Mouse (Mus musculus): ENCODE measurements around the gene Kdm5b.
"Not testable (repeated sequence)": the region's sequence is repeated elsewhere in the genome, so short reads cannot be mapped to it uniquely, and the experiment has no call there.

Kdm5b gene

DNA sequence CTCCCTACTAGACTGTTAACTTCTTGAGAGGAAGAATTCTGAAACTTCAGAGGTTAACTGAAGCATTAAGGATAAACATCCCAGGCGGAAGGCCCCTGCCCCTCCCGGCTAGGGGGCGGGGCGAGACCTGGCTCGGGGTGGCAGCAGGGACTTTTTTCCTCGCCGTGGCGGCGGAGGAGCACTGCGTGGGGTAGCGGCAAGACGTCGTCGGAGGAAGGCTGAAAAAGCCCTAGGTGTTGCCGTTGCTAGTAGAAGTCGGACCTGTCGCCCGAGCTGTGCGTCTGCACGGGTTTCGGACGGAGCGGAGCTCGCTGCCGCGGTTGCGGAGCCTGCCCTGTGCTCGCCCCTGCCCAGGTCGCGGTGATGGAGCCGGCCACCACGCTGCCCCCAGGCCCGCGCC is at the start of gene Kdm5b:
Gene Kdm5b (plus strand): TSS at position 196 of the 400 bp plus-strand sequence.
- DNase-seq = peak; percentile 89 to 92

GRCm38 (mm10) chr1:134512183-134512582 is 47.8 kb upstream of the Kdm5b start:
- no peak for DNase-seq

DNA sequence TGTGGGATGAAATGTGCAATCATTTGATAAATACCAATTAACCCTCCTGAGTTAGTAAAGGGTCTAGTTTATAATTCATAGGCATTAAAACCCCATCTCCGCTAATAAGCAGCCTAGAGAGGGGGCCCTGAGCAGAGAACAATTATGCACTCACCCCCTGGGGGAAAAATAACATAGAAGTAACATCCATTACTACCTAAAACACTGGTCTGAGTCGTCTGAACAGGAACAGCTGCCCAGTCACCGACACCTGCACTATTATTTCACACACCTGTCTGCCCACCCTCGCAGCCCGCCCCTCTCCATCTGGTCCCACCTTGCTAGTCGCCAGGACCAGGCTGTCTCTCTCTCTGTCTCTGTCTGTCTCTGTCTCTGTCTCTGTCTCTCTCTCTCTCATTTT is 47.4 kb upstream of the Kdm5b start:
- DNase-seq = no peak

GRCm38 (mm10) chr1:134513312-134513860 is 46.6 kb upstream of the Kdm5b start:
- DNase-seq = no peak

- no peak for DNase-seq
Measured at GRCm38 (mm10) chr1:134513876-134514590, 45.9 kb upstream of the Kdm5b start.

GRCm38 (mm10) chr1:134515891-134516290 is 44.1 kb upstream of the Kdm5b start:
- DNase-seq = no peak

GRCm38 (mm10) chr1:134516491-134517198 is 43.3 kb upstream of the Kdm5b start:
- DNase-seq = no peak

DNA sequence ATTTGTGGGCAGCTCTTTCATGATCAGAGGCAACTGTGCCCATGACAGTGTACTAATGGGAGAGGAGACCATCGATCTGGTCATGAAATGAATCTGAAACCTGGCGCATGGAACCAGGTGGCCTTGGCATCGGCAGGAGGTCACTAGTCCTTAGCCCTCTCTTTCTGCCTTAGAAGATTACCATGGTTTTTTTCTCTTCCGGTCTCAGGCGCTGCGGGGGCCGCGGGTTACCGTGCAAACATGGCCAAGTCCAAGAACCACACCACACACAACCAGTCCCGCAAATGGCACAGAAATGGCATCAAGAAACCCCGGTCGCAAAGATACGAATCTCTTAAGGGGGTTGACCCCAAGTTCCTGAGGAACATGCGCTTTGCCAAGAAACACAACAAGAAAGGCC is 42.1 kb upstream of the Kdm5b start:
- not testable (repeated sequence) for DNase-seq

DNA sequence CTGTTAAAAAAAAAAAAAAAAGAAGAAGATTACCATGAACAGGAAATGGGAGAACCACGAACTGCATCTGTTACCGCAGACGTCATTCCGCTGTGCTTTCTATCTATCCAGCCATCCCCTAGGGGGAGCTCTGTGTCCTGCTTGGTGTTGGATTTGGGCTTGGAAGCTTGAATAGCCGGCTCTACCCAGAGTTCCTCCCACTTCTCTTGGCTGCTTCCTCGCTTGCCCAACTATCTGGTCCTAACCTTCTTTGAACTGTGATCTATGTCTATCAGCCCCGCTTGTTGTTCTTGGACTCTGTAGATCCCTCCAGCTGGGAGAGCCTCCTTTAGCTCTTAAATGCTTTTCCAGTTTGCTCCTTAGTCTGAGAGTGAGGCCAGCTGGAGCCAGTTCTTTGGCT is 41.3 kb upstream of the Kdm5b start:
- peak; percentile 80 to 89 for DNase-seq

DNA sequence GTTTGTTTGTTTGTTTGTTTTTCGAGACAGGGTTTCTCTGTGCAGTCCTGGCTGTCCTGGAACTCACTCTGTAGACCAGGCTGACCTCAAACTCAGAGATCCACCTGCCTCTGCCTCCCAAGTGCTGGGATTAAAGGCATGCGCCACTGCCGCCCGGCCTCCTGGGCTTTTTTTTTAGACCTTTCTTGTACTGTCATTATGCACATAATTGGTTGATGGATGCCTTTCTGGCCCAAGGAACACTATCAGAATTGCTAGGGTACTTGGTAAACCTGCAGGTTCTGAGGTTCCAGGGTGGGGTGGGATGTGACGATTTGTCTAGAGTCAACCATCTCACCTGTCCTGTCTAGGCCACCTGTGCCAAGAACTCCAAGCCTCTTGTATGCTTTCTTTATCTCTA is 40.8 kb upstream of the Kdm5b start:
- not testable (repeated sequence) for DNase-seq

GRCm38 (mm10) chr1:134520001-134520721 is 39.8 kb upstream of the Kdm5b start:
- no peak for DNase-seq

GRCm38 (mm10) chr1:134521163-134521562 is 38.8 kb upstream of the Kdm5b start:
- no peak for DNase-seq

- DNase-seq = no peak
Measured at GRCm38 (mm10) chr1:134522325-134522724, 37.6 kb upstream of the Kdm5b start.

DNA sequence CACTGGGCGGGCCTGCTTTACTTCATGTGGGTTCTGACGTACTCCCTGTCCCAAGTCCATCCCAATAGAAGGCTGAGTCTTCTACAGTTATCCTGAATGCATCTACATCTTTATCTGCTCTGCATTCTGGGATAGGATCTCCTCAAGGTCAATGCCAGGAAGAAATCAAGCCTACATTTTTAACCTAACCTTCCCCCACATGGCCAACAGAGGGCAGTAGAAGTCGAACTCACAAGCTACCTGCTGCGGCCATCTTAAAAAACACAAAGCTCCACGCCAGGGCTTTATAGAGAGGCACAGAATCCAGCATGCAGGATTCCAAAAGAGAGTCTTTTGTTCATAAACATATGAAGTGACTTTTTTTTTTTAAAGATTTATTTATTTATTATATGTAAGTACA is 35.5 kb upstream of the Kdm5b start:
- DNase-seq = no peak

GRCm38 (mm10) chr1:134525015-134525414 is 35.0 kb upstream of the Kdm5b start:
- DNase-seq = no peak

- no peak for DNase-seq
Measured at GRCm38 (mm10) chr1:134526752-134527151, 33.2 kb upstream of the Kdm5b start.

DNA sequence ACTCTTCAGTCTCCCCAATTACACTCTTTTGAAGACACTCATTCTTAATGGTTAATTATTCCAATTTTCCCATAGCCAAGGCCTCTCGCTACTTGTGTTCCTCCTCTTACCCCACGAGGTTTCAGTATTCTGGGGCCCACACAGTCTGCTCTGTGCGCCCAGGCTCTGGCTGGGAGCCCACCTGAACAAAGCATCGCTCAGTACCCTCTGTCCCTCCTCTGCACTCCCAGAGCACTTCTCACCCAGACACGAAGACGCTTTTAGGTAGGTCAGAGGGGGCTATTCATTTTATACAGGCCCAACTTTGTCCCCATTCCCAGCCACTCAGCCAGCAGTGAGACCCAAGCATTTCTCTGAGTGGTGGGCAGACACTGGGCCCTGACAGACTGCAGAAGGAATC is 29.4 kb upstream of the Kdm5b start:
- DNase-seq = no peak

DNA sequence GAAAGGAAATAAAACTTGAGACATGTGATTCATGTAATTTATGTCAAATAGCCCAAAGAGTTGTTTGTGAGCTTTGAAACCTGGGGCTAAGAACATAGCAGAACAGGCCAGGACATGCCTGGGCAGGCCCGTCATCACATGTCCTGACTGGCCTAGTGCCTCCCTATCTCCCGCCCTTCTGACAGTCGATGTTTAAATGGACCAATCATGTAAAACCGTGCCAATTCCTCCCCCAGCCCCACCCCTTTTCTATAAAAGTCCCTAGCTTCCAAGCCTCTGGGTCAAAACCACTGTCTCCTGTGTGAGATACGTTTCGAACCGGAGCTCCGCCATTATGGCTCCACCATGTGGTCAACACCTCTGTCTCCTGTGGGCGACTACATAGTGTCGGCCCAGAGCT is 26.3 kb upstream of the Kdm5b start:
- not testable (repeated sequence) for DNase-seq

DNA sequence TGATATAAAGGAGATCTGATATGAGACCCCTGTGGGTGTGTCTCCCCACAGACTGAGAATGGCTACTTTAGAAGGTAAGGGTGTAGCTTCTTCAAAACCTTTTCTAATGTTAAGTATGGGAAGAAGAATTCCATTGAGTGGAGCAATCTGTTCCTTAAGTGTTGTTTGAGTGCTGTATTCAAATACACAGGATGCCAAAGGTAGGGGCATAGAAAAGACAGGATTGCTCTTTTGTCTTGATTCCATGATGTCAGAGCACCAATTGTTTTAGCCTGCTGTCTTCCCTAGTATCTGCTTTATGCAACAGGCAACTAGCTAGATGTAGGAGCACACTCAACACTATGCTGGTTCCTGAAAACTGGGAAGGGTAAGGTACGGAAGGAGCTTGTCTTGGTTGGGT is 24.9 kb upstream of the Kdm5b start:
- no peak for DNase-seq

DNA sequence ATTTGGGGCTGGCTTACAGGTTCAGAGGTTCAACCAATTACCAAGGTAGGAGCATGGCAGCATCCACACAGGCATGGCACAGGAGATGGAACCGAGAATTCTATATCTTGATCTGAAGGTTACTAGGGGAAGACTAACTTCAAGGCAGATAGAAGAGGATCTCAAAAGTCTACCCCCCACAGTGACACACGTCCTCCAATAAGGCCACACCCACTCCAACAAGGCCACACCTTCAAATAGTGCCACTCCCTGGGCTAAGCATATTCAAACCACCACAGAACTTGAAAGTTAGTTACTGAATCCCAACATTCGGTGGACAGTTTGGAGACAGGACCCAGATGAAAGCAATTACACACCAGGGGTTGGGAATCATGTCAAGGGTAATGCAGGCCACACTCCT is 24.5 kb upstream of the Kdm5b start:
- DNase-seq = no peak

DNA sequence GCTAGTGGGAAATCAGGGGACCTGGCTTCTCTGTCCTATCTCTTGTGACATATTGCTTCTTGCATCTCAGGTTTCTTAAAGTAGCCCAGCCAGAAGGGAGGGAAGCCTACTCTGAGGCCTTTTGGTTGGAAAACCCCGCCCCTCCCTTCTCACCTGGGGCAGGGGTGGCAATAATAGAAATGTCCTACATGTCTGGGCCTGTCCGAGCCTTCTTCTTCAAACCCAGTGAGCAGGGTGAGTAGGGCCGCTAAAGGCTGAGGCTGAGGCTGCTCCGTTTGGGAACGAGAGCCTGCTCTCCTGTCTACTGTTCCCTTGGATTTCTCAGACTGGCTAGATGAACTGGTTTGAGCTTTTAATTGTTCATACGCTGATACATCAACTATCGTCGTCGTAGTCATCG is 19.4 kb upstream of the Kdm5b start:
- DNase-seq = no peak

GRCm38 (mm10) chr1:134548231-134548630 is 11.7 kb upstream of the Kdm5b start:
- DNase-seq = no peak

- DNase-seq = no peak
Measured at GRCm38 (mm10) chr1:134549632-134550132, 10.3 kb upstream of the Kdm5b start, which contains the start of gene Mgat4e. Gene Mgat4e, minus strand, starts transcription at chr1:134549682.

All from kidney, adult 8-10 months (tissue).